Mouse (Mus musculus) left cerebral cortex, adult 11 months (tissue): Measurements from ENCODE around the gene Unc93b1.
A peak's percentile ranks its signal among the peaks of the same experiment; 100 is the strongest.
"Not testable (repeated sequence)": the region's sequence is repeated elsewhere in the genome, so short reads cannot be mapped to it uniquely, and the experiment has no call there.

Experiments
- DNase-seq: peaks from one replicate; pipeline ENCODE4 v3.0.0; 2022; ENCODE audit warnings: low spot score

Unc93b1 gene

DNA sequence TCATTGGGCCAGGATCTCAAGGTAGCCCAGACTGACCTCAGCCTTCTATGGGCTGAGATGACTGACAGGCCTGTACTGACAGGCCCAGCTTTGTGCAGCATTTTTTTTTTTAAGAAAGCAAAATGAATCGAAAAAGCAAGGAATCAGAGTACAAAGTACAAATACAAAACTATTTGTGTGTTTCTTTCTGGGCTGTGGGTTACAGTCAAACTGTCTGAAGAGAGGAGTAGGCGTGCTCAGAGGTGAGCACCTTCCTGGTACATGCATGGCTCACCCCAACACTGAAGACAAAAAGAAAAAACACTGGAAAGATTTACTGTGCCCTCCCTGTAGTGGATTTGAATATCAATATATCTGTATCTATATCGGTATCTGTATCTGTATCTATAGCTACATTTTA, 12.8 kb downstream of the Unc93b1 start:
- no peak for DNase-seq

DNA sequence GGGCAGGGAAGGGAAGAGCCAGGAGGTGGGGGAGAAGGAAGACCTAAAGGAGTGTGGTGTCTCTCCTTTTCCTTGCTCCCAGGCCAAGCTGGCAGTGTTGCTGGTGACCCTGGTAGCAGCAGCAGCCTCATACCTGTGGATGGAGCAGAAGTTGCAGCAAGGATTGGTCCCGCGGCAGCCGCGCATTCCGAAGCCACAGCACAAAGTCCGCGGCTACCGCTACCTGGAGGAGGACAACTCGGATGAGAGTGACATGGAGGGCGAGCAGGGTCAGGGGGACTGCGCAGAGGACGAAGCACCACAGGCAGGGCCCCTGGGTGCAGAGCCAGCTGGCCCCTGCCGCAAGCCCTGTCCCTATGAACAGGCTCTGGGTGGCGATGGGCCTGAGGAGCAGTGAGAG, 13.6 kb downstream of the Unc93b1 start:
- no peak for DNase-seq

DNA sequence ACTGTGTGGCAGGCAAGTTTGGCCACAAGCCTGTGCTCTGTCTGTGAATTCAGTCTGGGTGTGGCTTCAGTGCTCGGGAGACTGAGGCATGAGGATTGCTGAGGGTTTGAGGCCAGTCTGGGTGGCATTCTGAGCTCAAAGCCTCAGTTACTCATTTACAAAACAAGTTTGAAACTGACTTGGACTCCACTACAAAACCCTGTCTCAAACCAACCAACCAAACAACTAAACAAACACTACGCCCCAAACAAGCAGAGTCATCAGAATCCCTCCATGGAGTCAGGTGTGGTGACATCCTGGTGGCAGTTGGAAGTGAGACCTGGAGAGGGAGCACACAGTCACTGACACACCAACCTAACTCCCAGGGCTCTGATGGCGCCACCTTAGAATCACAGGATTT, 15.3 kb downstream of the Unc93b1 start:
- DNase-seq, result no peak

DNA sequence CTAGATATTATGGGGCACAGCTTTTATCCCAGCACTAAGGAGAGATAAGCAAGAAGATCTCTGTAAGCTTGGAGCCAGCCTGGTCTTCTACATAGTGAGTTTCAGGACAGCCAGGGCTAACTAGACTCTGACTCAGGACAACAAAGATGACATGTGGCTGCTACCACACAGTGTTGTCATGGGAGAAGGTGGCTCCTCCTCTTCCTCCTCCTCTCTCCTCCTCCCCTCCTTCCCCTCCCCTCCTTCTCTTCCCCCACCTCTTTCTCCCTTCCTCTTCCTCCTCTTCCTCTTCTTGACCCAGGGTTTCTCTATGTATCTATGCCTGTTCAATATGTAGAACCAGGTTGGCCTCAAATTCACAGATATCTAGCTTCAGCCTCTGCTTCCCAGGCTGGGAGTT, 16.5 kb downstream of the Unc93b1 start:
- DNase-seq, result no peak

GRCm38 (mm10) chr19:3952099-3952498, 17.1 kb downstream of the Unc93b1 start:
- DNase-seq, result no peak

GRCm38 (mm10) chr19:3955033-3955432, 20.0 kb downstream of the Unc93b1 start:
- DNase-seq, result no peak

GRCm38 (mm10) chr19:3955804-3956203, 20.8 kb downstream of the Unc93b1 start:
- no peak for DNase-seq

DNA sequence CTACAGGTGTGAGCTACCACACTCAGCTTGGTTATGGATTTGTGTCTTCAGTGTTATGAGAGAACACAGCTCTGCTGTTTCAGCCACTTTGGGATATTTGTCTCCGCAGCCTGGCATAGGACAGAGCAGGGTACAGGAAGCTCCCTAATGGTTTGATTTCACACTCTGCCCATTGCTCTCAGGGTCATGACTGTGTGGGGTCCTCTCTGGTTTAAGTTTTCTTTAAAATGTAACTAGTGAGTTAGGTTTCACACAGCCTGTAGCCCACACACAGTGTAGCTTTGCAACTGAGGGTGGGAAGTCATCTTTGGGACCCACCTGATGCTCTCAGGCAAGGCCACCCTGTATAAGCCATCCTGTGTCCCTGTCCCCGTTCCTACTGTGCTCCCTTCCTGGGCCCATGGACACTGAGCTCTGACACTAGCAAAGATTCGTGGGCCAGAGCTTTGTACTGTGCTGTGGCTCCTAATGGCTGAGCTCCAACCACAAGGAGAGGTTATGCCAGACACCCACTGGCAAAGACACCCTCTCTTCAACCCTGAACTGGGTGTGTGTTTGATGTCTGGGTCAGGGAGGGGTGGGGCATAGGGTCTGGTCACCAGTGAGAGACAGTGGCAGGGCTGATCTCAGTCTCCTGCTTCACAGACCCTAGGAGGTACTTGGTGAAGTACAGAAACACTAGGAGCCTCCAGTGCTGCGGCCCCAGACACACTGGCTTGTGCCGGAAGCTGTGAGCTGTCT, 22.5 kb downstream of the Unc93b1 start:
- not testable (repeated sequence) for DNase-seq

GRCm38 (mm10) chr19:3958470-3958869, 23.5 kb downstream of the Unc93b1 start, which contains the start of gene Aldh3b3:
Gene Aldh3b3, plus strand, starts transcription at chr19:3958645.
- DNase-seq, result no peak

- DNase-seq, result no peak
Observed at GRCm38 (mm10) chr19:3959030-3959429, 24.0 kb downstream of the Unc93b1 start.

DNA sequence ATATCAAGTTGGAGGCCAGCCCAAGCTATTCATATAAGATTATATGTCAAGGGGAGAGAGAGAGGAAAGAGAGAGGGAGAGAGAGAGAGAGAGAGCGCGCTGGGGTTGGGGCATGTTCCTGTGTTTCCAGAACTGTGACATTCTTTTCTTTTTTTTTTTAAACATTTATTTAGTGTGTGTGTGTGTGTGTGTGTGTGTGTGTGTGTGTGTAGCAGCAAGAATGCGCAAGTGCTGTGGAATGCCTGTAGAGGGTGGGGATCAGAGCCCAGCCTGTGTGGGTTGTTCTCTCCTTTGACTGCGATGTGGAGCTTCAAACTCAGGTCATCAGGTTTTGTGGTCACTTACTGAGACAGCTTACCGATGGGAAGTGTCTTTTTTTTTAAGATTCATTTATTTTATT, 25.2 kb downstream of the Unc93b1 start:
- no peak for DNase-seq

GRCm38 (mm10) chr19:3961805-3962204, 26.8 kb downstream of the Unc93b1 start:
- not testable (repeated sequence) for DNase-seq

GRCm38 (mm10) chr19:3962469-3962868, 27.5 kb downstream of the Unc93b1 start:
- no peak for DNase-seq

DNA sequence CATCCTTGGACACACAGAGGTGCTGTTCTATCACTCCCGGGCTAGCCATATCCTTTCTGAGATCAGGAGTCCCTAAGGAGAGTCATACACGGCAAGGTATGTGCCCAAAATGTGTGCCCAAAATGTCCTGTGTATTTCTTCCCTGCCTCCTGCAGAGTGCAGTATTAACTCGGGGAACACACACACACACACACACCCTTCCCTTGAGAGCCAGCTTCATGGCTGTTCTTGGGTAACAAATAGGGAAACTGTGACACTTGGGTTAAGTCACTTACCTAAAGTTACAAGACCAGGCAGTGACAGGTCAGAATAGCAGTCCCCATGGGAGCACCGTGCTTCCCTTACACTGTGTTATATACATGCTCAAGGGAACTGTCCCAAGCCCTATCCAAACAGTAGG, 29.0 kb downstream of the Unc93b1 start:
- no peak for DNase-seq

DNA sequence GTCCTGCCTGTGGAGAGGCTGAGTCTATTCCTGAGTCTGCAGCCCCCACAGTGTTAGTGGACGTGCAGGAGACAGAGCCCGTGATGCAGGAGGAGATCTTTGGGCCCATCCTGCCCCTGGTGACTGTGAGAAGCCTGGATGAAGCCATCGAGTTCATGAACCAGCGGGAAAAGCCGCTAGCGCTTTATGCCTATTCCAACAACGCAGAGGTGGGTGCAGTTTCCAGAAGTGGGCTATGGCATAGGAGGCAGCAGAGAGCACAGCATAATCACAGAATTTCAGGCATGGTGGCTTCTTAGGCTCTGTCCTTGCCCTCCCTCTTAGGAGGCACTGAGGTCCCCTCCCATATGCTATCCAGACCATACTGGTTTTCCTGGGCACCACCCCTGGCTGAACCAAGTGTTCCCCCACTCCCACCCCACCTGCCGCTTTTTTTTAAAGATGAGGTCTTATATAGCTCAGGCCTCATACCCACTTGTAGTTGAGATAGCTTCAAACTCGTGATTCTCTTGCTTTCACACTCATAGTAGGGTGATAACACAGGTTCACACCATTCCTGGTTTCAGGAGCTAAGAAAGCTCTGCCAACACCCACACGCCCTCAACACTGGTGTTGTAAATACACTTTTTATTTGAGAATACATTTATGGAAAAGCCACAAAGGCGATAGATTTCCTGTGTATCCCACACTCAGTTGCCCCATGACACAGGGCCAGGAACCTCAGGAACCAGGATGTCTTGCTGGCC, 31.5 kb downstream of the Unc93b1 start:
- no peak for DNase-seq

GRCm38 (mm10) chr19:3967258-3967657, 32.3 kb downstream of the Unc93b1 start:
- no peak for DNase-seq

DNA sequence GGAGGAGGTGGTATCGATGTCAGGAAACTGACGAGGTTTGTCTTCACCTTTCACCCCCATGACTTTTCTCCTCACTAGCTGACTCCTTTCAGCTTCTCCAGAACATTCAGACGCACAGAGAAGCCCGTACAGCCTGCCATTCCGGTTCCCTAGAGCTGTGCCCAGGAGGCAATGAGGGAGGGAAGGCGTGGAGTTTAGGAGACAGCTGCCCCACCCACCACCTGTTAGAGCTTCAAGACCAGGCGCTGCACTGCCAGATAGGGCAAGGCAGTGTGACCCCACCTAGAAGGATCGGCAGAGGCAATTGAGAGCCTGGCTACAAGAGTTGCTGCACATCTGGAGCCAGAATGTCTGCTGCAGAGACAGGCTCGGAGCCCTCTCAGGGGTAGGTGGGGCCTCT, 37.2 kb downstream of the Unc93b1 start, which contains the start of gene Aldh3b2:
Gene Aldh3b2, plus strand, starts transcription at position 100 of the 400 bp plus-strand sequence.
- no peak for DNase-seq

DNA sequence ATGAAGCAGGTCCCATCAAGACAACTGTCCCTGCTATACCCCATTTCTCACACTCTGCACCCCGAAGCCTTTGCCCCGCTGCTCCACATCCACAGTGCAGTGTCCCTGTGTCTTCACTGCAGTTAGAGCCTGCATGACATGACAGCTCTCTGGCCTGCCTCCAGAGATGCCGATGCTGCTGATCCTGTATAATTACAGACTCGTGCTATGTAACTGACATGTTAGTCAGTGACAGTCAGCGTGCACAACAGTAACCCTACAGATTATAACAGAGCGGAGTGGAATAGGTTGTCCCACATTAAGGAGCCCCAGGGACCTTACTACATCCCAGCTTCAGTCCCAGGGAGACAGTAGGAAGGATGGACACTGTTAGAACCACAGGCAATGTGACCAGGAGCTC, 39.6 kb downstream of the Unc93b1 start:
- not testable (repeated sequence) for DNase-seq

DNA sequence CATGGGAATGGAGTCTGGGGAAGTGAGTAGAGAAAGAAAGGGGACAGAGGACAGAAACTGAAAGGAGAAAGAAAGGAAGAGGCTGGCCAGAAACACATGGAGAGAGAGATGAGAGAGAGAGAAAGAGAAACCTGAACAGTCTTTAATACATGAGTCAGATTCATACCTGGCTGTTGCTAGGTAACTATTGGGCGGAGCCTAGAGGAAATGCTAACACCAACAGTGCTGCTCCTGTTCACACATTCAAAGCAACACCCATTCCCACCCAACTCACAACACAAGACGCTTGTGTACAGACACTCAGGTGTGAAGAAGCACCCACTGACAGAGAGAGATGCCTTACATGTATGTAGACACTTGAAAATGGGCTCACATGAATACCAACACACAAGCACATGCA, 40.9 kb downstream of the Unc93b1 start:
- DNase-seq, result no peak

- DNase-seq, result peak; percentile 70
Observed at GRCm38 (mm10) chr19:3980309-3980708, 45.3 kb downstream of the Unc93b1 start.

DNA sequence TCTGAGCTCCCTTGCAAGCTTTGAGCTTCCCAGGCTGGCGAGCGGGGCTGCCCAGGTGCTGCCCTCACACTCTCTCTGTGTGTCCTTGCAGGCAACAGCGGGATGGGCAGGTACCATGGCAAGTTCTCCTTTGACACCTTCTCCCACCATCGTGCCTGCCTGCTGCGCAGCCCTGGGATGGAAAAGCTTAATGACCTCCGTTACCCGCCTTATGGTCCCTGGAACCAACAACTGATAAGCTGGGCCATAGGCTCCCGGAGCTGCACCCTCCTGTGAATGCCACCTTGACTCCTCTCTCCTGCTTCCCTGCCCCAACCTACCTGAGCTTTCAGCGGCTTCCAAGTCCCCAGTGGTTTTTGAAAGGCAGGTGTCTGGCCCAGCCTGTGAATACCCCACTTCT, 45.9 kb downstream of the Unc93b1 start:
- DNase-seq, result no peak

DNA sequence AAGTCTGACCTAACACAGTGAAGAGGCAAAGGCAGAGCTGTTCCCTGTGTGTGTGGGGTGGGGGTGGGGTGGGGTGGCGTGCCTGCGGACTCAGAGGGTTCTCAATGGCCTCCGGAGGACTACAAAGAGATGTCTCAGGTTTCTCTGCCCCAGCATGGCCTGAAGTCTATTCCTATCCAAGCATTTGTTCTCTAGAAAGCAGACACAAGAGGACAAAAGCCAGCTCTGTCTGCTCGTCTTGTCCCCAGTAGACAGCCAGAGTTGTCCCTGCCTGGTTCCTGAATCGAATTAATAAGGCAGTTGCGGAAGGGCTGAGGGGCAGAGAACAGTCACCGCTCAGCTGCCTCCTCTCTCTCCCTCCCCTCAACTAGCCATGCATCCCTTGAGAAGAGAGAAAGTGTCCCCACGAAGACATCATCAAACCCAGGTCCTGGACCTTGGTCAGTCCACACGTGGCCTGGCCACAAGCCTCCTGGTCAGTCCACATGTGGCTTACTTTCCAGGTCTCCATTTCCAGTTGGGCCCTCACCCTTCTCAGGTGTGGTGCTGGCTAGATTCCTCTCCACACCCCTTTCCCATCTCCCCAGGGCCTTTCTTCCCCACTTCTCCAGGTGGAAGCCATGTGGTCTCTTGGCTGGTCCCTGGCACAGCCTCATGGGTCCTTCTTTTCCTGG, 48.7 kb downstream of the Unc93b1 start:
- DNase-seq, result no peak

DNA sequence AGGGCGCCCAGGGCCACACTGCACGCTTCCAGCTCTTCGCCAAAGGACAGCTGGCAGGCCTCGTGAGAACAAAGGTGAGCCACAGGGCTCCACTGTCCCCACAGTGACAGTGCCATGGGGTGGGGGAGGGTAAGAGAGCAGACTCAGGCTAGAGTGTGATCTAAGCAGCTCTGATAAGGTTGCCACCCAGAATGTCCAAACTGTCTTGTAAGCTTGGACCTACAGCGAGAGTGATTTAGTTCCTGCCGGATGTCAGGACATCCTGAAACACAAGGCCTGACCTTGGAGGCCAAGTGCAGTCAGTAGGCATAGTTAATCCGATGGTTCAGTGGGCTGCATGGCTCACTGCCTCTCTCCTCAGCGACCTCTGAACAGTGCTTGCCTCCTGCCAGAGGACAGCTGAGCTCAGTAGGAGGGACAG, 50.3 kb downstream of the Unc93b1 start:
- DNase-seq, result no peak
